Mouse (Mus musculus) CD4-positive helper T cell, adult 2 months (primary cell): ENCODE data around the gene Adig.

ENCODE experiments used
- DNase-seq: peaks from one replicate; pipeline ENCODE4 v3.0.0-alpha.2; 2012; ENCODE audit warnings: low read depth, missing footprints, low spot score

The Adig gene

GRCm38 (mm10) chr2:158541286-158541685 is 38.9 kb downstream of the Adig start:
- DNase-seq, result no peak

- DNase-seq, result no peak
These were observed 42.9 kb downstream of the Adig start for GRCm38 (mm10) chr2:158545266-158545665.

- DNase-seq, result peak; percentile 70
These were observed 44.3 kb downstream of the Adig start for GRCm38 (mm10) chr2:158546751-158547150.

GRCm38 (mm10) chr2:158550067-158550466 is 47.7 kb downstream of the Adig start:
- DNase-seq, result peak; percentile 69

- no peak for DNase-seq
These were observed 52.0 kb downstream of the Adig start for GRCm38 (mm10) chr2:158554366-158554765.

- DNase-seq, result peak; percentile 16
These were observed 52.8 kb downstream of the Adig start for GRCm38 (mm10) chr2:158555252-158555651.

GRCm38 (mm10) chr2:158555812-158556211 is 53.4 kb downstream of the Adig start:
- DNase-seq, result no peak

- DNase-seq, result peak; percentile 64
These were observed 53.8 kb downstream of the Adig start for GRCm38 (mm10) chr2:158556225-158556624.

- peak; percentile 7 for DNase-seq
These were observed 54.3 kb downstream of the Adig start for GRCm38 (mm10) chr2:158556750-158557149.
